Mouse (Mus musculus): ENCODE measurements around the gene Zfp106. TPM values are rescaled to one million over a fixed set of nuclear protein-coding genes. Genes with fewer than 3 reads are reported as not detected.
"Not testable (repeated sequence)": the region's sequence is repeated elsewhere in the genome, so short reads cannot be mapped to it uniquely, and the experiment has no call there.

The Zfp106 gene
- polyA plus RNA-seq, 1 experiment = 76.6 TPM

DNA sequence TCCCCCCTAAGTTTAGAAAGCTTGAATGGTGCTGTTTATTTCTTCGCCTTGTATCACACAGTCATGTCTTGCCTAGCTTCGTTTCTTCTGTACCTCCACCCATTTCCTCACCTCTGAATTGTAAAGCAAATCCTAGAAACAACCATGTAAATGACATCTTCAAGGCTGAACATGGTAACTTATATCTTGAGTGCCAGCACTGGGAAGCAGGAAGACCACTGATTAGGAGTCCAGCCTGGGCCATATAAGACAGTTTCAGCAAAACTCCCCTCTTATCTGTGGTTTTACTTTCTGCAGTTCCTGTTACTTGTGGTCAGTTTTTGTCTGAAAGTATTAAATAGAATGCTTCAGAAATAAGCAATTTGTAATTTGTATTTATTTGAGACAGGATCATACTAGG lies 12.3 kb upstream of the Zfp106 start:
- TF ChIP-seq POLR2A (IDR thresholded peaks at IDR 0.05; ENCODE audit: extremely low read depth, insufficient read depth, low read length) (no peak), CTCF (IDR thresholded peaks at IDR 0.05; ENCODE audit: extremely low read depth, insufficient read depth, low read length) (no peak)
- Histone ChIP-seq H3K4me3 (ENCODE audit: insufficient read depth, low read length) (no peak overlapping the region), H3K4me1 (ENCODE audit: control insufficient read depth, insufficient read depth, low read length) (no peaks in the 10 kb centered on the region; the same call in 1 of the 2 replicates), H3K27ac (ENCODE audit: insufficient read depth, low read length) (no peak overlapping the region)

DNA sequence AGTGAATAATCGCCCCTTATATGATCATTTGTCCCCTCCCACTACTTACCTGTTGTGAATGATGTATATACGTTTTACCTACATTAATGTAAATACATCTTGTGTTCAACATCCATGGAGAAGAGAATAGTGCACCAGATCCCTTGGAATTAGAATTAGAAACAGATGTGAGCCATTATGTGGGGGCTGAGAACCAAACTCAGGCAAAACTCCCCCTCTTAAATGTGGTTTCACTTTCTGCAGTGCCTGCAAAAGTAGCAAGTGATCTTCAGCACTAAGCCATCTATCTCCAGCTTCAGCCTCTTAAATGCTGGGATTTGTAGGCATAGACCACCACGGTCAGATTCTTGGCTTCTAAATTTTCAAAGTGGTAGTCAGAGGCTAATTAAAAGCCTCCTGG lies 11.5 kb upstream of the Zfp106 start:
- TF ChIP-seq POLR2A (IDR thresholded peaks at IDR 0.05; ENCODE audit: extremely low read depth, insufficient read depth, low read length) = no peak
- no peak for TF ChIP-seq CTCF (IDR thresholded peaks at IDR 0.05; ENCODE audit: extremely low read depth, insufficient read depth, low read length)
- no peak overlapping the region for H3K4me3 ChIP-seq (ENCODE audit: insufficient read depth, low read length)
- H3K4me1 ChIP-seq (ENCODE audit: control insufficient read depth, insufficient read depth, low read length) = no peaks in the 10 kb centered on the region; the same call in 1 of the 2 replicates

DNA sequence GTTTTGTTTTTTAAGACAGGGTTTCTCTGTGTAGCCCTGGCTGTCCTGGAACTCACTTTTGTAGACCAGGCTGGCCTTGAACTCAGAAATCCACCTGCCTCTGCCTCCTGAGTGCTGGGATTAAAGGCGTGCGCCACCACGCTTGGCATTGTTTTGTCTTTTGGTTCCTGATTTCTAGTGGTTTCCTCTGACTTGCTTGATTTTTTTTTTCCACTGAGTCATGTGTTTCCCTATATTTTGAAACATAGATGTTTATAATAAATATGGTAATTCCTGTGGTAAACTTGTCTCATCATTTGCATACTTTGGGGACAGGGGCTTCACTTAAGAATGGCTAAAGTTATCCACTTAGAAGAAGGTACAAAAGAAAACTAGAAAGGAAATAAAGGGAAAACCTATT lies 8.5 kb upstream of the Zfp106 start:
- H3K4me3 ChIP-seq (ENCODE audit: insufficient read depth, low read length); H3K27ac ChIP-seq (ENCODE audit: insufficient read depth, low read length); H3K4me1 ChIP-seq (ENCODE audit: control insufficient read depth, insufficient read depth, low read length): not testable (repeated sequence)

More for the DNA sequence above, 11.5 kb upstream of the Zfp106 start:
- H3K27ac ChIP-seq (ENCODE audit: insufficient read depth, low read length) = no peak overlapping the region

DNA sequence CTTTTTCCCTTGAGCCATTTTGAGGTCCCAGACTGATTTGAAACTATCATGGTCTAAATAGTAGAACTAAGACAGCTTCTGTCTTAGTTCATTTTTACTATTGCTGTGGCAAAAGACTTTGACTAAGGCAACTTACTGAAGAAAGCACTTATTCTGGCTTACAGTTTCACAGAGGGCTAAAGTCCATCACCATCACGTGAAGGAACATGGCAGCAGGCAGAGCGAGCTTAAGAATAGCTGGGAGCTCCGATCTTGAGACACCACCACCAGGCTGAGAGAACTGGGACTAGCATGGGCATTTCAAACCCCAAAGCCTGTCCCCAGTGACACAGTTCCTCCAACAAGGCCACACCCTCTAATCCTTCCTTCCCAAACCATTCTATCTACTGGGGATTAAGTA lies 7.4 kb upstream of the Zfp106 start:
- Histone ChIP-seq H3K27ac (ENCODE audit: insufficient read depth, low read length) (no peak overlapping the region), H3K4me3 (ENCODE audit: insufficient read depth, low read length) (no peak overlapping the region), H3K4me1 (ENCODE audit: control insufficient read depth, insufficient read depth, low read length) (no peaks in the 10 kb centered on the region)
- TF ChIP-seq POLR2A (IDR thresholded peaks at IDR 0.05; ENCODE audit: extremely low read depth, insufficient read depth, low read length) = no peak
- no peak for TF ChIP-seq CTCF (IDR thresholded peaks at IDR 0.05; ENCODE audit: extremely low read depth, insufficient read depth, low read length)

DNA sequence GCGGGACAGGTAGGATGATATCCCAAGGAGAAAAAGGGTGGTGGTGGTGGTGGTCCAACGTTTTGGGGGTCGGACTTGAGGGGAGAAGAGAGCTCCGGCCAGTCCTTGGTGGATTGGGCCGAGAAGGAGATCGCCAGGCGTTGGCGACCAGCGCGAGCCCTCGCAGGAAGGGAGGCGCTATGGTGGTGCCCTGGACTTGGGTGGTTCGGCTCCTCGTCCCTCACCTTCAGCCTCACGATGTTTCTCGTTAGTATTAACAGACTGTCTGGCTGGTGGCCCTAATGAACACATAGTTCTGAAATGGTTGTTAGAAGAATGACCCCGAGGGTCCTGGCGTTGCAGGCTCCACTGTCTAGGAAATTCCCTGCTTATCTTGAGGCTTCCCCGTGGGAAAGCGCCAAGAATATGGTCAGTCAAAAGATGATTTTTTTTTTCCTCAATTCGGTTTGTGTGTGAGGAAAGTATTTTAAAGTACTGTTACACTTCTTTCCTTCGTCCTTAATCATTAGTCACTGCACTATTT lies 4.2 kb upstream of the Zfp106 start:
- peak overlapping the region; percentile 95 for H3K4me3 ChIP-seq (ENCODE audit: insufficient read depth, low read length)
- no peak for TF ChIP-seq POLR2A (IDR thresholded peaks at IDR 0.05; ENCODE audit: extremely low read depth, insufficient read depth, low read length)
- TF ChIP-seq CTCF (IDR thresholded peaks at IDR 0.05; ENCODE audit: extremely low read depth, insufficient read depth, low read length) = no peak
- peak overlapping the region; percentile 45 for H3K27ac ChIP-seq (ENCODE audit: insufficient read depth, low read length)
- H3K4me1 ChIP-seq (ENCODE audit: control insufficient read depth, insufficient read depth, low read length) = no peaks in the 10 kb centered on the region

DNA sequence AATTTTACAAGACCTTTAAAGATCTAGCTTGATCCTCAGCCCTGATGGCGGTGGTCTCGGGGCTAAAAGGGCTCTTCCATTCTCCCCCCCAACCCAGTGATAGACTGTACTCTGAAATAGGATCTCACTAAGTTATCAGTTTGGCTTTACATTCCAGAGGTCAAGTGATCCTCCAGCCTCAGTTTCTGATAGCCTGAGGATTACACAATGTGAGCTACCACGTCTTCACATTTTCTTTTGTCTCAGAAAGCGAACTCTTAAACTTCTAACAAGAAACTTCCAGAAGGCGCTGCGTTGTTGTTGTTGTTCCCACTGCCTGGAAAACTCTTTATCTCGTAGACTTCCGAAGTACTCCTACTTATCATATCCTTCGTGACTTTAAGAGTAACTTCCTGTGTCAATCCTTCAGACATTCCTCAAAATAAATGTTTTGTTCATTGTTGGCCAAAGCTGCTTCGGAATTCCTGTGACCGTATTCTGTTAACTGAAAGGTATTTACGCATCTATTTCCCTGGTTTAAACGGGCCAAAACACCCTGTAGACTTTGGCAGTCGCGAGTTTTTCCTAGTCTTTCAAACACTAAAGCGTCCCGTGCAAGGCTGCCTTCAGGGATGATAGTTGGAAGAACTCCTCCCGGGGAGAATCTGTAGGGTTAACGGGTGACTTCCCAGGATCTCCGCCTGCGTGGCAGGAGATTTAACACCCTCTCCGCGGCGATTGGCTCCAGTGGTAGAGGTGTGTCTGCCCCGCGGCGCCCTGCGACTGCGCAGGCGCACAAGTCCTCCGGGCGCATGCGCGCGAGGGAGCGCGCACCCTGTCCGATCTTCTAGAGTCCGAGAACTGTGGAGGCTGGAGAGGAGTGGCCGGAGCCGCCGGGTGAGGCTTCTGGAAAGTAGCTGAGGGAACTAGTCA lies 3.5 kb upstream of the Zfp106 start, which contains the start of gene Snap23:
Gene Snap23 (plus strand): TSS at position 786 of the 912 bp plus-strand sequence.
- Histone ChIP-seq H3K4me3 (ENCODE audit: insufficient read depth, low read length) (peak within 1 kb of the TSS; percentile 95), H3K27ac (ENCODE audit: insufficient read depth, low read length) (peak within 1 kb of the TSS; percentile 45), H3K4me1 (ENCODE audit: control insufficient read depth, insufficient read depth, low read length) (no peaks in the 10 kb centered on the region)
- TF ChIP-seq CTCF (IDR thresholded peaks at IDR 0.05; ENCODE audit: extremely low read depth, insufficient read depth, low read length) (no peak), POLR2A (IDR thresholded peaks at IDR 0.05; ENCODE audit: extremely low read depth, insufficient read depth, low read length) (peak; percentile 78)

DNA sequence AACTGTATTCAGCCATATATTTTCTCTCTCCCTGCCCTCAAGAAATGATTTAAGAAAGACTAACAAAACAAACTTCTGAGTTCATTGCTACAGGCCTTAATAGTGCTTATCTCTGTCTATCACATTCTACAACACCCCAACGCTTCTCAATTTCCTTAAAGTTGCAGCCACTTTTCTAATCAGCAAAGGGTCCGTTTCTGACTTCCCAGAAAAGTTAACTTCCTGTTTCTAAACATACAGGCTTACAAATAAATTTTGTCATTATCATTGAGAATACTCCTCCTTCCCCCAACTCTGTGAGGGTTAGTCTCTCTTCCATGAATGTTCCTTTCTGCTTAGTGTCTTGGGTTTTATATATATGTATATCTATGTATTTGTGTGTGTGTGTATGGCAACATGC lies 1.7 kb upstream of the Zfp106 start:
- TF ChIP-seq CTCF (IDR thresholded peaks at IDR 0.05; ENCODE audit: extremely low read depth, insufficient read depth, low read length) = no peak
- TF ChIP-seq POLR2A (IDR thresholded peaks at IDR 0.05; ENCODE audit: extremely low read depth, insufficient read depth, low read length) = no peak
- Histone ChIP-seq H3K27ac (ENCODE audit: insufficient read depth, low read length) (no peak overlapping the region), H3K4me1 (ENCODE audit: control insufficient read depth, insufficient read depth, low read length) (no peaks in the 10 kb centered on the region), H3K4me3 (ENCODE audit: insufficient read depth, low read length) (no peak overlapping the region)

DNA sequence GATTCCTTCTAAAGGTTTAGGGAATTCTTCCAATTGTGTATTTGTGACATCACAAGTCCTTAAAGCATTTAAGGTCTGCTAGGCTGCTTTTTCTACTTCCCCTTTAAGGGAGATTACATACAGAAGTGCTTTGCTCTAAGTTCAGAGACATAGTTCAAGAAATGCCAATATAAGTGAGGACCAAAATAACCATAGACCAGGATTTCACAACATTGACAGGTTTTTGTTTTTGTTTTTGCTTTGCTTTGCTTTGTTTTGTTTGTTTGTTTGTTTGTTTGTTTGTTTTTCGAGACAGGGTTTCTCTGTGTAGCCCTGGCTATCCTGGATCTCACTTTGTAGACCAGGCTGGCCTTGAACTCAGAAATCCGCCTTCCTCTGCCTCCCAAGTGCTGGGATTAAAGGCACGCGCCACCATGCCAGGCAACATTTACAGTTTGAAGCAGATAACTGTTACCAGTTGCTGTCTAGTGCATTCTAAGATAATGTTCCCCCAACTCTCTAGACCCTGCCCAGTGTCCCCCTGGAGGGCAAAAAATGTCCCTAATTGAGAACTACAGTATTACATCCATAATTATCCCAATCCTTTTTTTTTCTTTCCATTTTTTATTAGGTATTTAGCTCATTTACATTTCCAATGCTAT lies 1.0 kb upstream of the Zfp106 start:
- H3K4me1 ChIP-seq (ENCODE audit: control insufficient read depth, insufficient read depth, low read length); H3K27ac ChIP-seq (ENCODE audit: insufficient read depth, low read length): not testable (repeated sequence)

DNA sequence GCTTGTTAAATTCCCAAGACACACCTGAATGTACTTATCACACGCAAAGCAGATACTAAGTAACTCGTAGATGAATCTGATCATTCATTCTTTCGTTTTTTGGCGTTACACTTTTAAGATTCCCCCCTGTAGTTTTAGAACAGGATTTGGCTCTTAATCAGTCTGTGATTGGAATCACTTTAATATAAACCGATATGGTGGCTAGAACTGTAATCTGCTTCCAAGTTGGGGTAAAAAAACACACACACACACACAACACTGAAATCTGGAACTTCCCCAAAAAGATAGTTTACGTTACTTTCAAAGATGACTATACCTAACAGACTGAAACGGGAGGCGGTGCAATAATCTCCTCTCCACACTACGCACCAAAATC lies 796 bp downstream of the Zfp106 start:
- no peak for TF ChIP-seq CTCF (IDR thresholded peaks at IDR 0.05; ENCODE audit: extremely low read depth, insufficient read depth, low read length)

More for the DNA sequence above, 1.0 kb upstream of the Zfp106 start:
- not testable (repeated sequence) for H3K4me3 ChIP-seq (ENCODE audit: insufficient read depth, low read length)

DNA sequence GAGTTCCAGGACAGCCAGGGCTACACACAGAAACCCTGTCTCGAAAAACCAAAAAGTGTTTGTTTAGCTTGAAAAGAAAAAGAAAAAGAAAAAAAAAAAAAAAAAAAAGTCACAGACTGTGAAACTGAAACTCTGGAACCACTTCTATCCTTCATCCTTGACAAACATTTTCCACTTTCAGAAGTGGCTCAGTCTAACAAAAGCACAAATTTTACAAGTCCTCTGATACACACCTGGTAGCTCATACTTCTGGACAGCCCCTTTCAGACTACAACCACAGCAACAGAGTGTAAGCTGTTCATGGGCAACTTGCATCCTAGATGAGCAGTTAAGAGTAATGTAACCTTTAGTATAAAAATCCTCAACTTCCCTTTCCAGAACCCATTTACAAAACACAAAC lies 2.1 kb downstream of the Zfp106 start:
- H3K4me1 ChIP-seq (ENCODE audit: control insufficient read depth, insufficient read depth, low read length) = no peaks in the 10 kb centered on the region
- no peak overlapping the region for H3K27ac ChIP-seq (ENCODE audit: insufficient read depth, low read length)
- no peak overlapping the region for H3K4me3 ChIP-seq (ENCODE audit: insufficient read depth, low read length)
- TF ChIP-seq CTCF (IDR thresholded peaks at IDR 0.05; ENCODE audit: extremely low read depth, insufficient read depth, low read length) (no peak), POLR2A (IDR thresholded peaks at IDR 0.05; ENCODE audit: extremely low read depth, insufficient read depth, low read length) (no peak)

More for the DNA sequence above, 796 bp downstream of the Zfp106 start:
- H3K27ac ChIP-seq (ENCODE audit: insufficient read depth, low read length) = no peak overlapping the region
- H3K4me3 ChIP-seq (ENCODE audit: insufficient read depth, low read length) = peak overlapping the region; percentile 99
- no peaks in the 10 kb centered on the region for H3K4me1 ChIP-seq (ENCODE audit: control insufficient read depth, insufficient read depth, low read length)
